Mouse (Mus musculus): Measurements from ENCODE around the gene Gpsm1.
A peak's percentile ranks its signal among the peaks of the same experiment; 100 is the strongest.
"Not testable (repeated sequence)": the region's sequence is repeated elsewhere in the genome, so short reads cannot be mapped to it uniquely, and the experiment has no call there.

The Gpsm1 gene

GRCm38 (mm10) chr2:26380871-26381270 is 65.6 kb downstream of the Gpsm1 start:
- not testable (repeated sequence) for DNase-seq

GRCm38 (mm10) chr2:26387713-26388112 is 72.4 kb downstream of the Gpsm1 start:
- DNase-seq: peak; percentile 69

GRCm38 (mm10) chr2:26388682-26389153 is 73.4 kb downstream of the Gpsm1 start:
- DNase-seq: no peak

- DNase-seq: peak; percentile 70
These were observed 73.9 kb downstream of the Gpsm1 start, which contains the start of the genes Entr1 and Pmpca for GRCm38 (mm10) chr2:26389154-26389690. Gene Entr1 (minus strand): TSS chr2:26389316. Gene Pmpca (plus strand): TSS chr2:26389339.

- no peak for DNase-seq
These were observed 75.6 kb downstream of the Gpsm1 start for GRCm38 (mm10) chr2:26390954-26391353.

- DNase-seq: no peak
These were observed 76.3 kb downstream of the Gpsm1 start for GRCm38 (mm10) chr2:26391617-26392016.
